Mouse (Mus musculus) hindbrain, embryonic 11.5 days (tissue): ENCODE results near the gene Thegl. TPM values are rescaled to one million over a fixed set of nuclear protein-coding genes. Genes with fewer than 3 reads are reported as not detected.

Source experiments
- ATAC-seq: fragments of 200-750 bp; cut with Nextera tagmentation; 2 replicates; pipeline ENCODE4 v1.8.0; 2017; ENCODE audit warnings: mild to moderate bottlenecking, moderate TSS enrichment, moderate library complexity; ENCODE audit not compliant: low FRiP score
- DNase-seq: peaks from one replicate; pipeline ENCODE4 v3.0.0-alpha.2; 2015; ENCODE audit warnings: low spot score
- H3K27ac ChIP-seq: fragments of 300-500 bp; sonication (generic); 2 replicates; pipeline ENCODE4 v1.5.1; 2014; ENCODE audit warnings: mild to moderate bottlenecking, low read depth, low read length
- H3K27me3 ChIP-seq: fragments of 300-500 bp; sonication (generic); 2 replicates; pipeline ENCODE4 v1.6.1; 2014; ENCODE audit warnings: mild to moderate bottlenecking, low read length, moderate library complexity, mixed read lengths; ENCODE audit not compliant: control insufficient read depth, insufficient read depth
- H3K36me3 ChIP-seq: fragments of 300-500 bp; sonication (generic); 2 replicates; pipeline ENCODE4 v1.6.1; 2014; ENCODE audit warnings: mild to moderate bottlenecking, low read length, moderate library complexity, mixed read lengths; ENCODE audit not compliant: control insufficient read depth, insufficient read depth
- H3K4me1 ChIP-seq: fragments of 300-500 bp; sonication (generic); replicated peaks from 2 replicates; pipeline ENCODE4 v1.6.1; 2014; ENCODE audit warnings: low read length, mixed read lengths; ENCODE audit not compliant: control insufficient read depth, insufficient read depth
- H3K4me2 ChIP-seq: fragments of 300-500 bp; sonication (generic); replicated peaks from 2 replicates; pipeline ENCODE4 v1.6.1; 2014; ENCODE audit warnings: mild to moderate bottlenecking, low read depth, low read length
- H3K4me3 ChIP-seq: fragments of 300-500 bp; sonication (generic); 2 replicates; pipeline ENCODE4 v1.5.1; 2014; ENCODE audit warnings: low read depth, low read length
- H3K9ac ChIP-seq: fragments of 300-500 bp; sonication (generic); 2 replicates; pipeline ENCODE4 v1.6.1; 2014; ENCODE audit warnings: low read depth, low read length
- H3K9me3 ChIP-seq: fragments of 300-500 bp; sonication (generic); 2 replicates; pipeline ENCODE4 v1.6.1; 2016; ENCODE audit warnings: low read length; ENCODE audit not compliant: control insufficient read depth
- WGBS: fragments of 180-500 bp; shearing (Covaris S2); extraction: QIAGEN DNeasy Blood & Tissue Kit; methylation state at CpG from one replicate; pipeline ENCODE4 v1.1.7; 2014; 5-methylcytosine and 5-hydroxymethylcytosine counted together
- polyA plus RNA-seq: library from polyadenylated mRNA; unstranded; fragments of >200 nt; fragmentation: Nextera tagmentation; extraction: Ambion mirVana; gene quantifications from 2 replicates; pipeline ENCODE4 v1.2.1, GENCODE M21; 2014

The Thegl gene
- polyA plus RNA-seq, 1 experiment from 2014 or later, result not detected

DNA sequence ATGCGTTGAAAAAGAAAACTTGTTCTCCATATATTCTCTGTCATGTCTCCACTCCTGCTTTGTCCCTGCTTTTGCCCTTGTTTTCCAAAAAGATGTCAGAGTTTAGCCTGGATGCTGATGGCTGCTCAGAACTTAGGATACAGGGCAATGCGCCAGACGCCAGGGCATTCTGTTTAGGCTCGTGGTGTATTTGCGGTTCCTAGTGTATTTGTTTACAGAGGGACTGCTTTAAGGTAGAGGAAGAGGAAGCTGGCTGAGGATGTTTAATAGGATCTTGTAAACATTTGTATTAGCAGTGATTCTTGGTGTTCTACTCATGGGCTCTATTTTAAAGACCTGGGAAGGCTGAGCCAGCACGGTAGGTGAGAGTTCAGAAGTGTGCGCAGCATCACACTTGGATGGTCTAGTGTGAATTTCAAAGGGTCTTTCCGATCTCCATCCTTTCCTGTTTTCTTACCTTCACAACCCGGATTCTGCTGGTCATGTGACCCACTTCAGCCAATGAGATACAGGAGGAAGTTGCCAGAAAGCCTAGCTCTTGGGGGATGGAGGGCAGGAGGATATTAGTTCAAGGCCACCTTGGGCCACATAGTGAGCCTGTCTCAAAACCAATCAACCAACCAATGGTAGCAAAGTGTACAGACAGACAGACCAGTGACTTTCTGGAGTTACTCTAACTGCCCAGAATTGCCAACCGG is 70.1 kb downstream of the Thegl start:
- Histone ChIP-seq H3K9me3 (no peaks in the 10 kb centered on the region), H3K4me1 (no peaks in the 10 kb centered on the region), H3K4me2 (no peak overlapping the region), H3K27ac (no peak overlapping the region), H3K4me3 (no peak overlapping the region), H3K27me3 (no peaks in the 10 kb centered on the region), H3K36me3 (no peaks in the 10 kb centered on the region), H3K9ac (no peak overlapping the region)
- ATAC-seq, result no peak
- DNase-seq, result no peak
- 88% methylated on average over 10 of the region's 10 CpGs for WGBS

GRCm38 (mm10) chr5:77086541-77086940 is 70.7 kb downstream of the Thegl start:
- no peak overlapping the region for H3K9ac ChIP-seq
- no peak overlapping the region for H3K27ac ChIP-seq
- H3K9me3 ChIP-seq, result no peaks in the 10 kb centered on the region
- H3K4me3 ChIP-seq, result no peak overlapping the region
- no peaks in the 10 kb centered on the region for H3K36me3 ChIP-seq
- H3K4me2 ChIP-seq, result no peak overlapping the region
- 93% methylated on average over 7 of the region's 7 CpGs for WGBS
- no peaks in the 10 kb centered on the region for H3K27me3 ChIP-seq
- no peak for DNase-seq
- H3K4me1 ChIP-seq, result no peaks in the 10 kb centered on the region
- no peak for ATAC-seq

DNA sequence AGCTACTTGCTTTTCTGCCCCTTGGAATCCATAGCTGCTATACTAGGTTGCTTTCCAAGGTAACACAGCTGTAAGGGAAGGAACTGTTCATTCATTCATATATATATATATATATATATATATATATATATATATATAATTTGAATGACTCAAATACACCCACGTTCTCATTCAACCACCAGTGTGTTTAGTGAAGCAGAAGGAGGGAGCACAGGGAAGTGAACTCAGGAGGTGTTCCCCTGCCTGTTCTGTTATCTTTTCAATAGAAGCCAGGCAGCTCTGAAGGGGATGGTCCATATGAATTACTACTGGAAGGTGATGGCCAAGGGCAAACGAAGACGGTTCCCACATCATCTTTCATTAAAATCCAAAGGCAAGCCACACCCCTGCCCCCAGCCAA is 71.3 kb downstream of the Thegl start:
- no peak for DNase-seq
- 92% methylated on average over 3 of the region's 3 CpGs for WGBS

DNA sequence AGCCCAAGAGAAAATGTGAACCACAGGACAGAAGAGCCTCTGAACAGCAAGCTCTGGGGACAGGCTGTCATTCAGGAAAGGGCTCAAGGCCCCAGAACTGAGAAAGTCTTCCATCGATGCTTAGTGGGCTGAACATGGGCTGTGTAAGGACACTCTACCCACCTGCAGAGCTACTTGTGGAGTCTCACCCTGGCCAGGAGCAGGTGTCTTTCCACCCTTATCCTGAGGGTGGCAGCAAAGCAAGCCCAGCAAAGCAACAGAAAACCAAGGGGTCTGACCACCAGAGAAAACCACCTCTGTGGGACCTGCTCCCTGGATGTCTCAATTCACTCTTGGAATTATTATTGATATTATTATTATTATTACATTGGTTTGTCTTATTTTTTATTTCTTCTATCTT is 73.5 kb downstream of the Thegl start:
- peaks cover 5% of the 10 kb centered on the region; the same call in 1 of the 2 replicates for H3K27me3 ChIP-seq
- no peak overlapping the region for H3K27ac ChIP-seq
- no peaks in the 10 kb centered on the region for H3K9me3 ChIP-seq
- H3K4me3 ChIP-seq, result no peak overlapping the region
- ATAC-seq, result no peak
- H3K9ac ChIP-seq, result no peak overlapping the region
- H3K4me1 ChIP-seq, result no peaks in the 10 kb centered on the region
- no peak overlapping the region for H3K4me2 ChIP-seq
- H3K36me3 ChIP-seq, result no peaks in the 10 kb centered on the region
- 71% methylated on average over 1 of the region's 1 CpGs for WGBS
- DNase-seq, result peak; percentile 72

More for the DNA sequence above, 71.3 kb downstream of the Thegl start:
- H3K4me2 ChIP-seq, result no peak overlapping the region
- H3K4me3 ChIP-seq, result no peak overlapping the region
- no peaks in the 10 kb centered on the region for H3K27me3 ChIP-seq
- no peak overlapping the region for H3K9ac ChIP-seq
- no peaks in the 10 kb centered on the region for H3K36me3 ChIP-seq
- ATAC-seq, result no peak
- H3K9me3 ChIP-seq, result no peaks in the 10 kb centered on the region
- H3K4me1 ChIP-seq, result no peaks in the 10 kb centered on the region
- no peak overlapping the region for H3K27ac ChIP-seq

- H3K4me1 ChIP-seq, result no peaks in the 10 kb centered on the region
- 65% methylated on average over 8 of the region's 8 CpGs for WGBS
- H3K27me3 ChIP-seq, result peaks cover 5% of the 10 kb centered on the region; the same call in 1 of the 2 replicates
- ATAC-seq (no peak), DNase-seq (no peak)
- H3K4me2 ChIP-seq, result no peak overlapping the region
- H3K36me3 ChIP-seq, result no peaks in the 10 kb centered on the region
- no peaks in the 10 kb centered on the region for H3K9me3 ChIP-seq
- no peak overlapping the region for H3K27ac ChIP-seq
- H3K9ac ChIP-seq, result no peak overlapping the region
- H3K4me3 ChIP-seq, result no peak overlapping the region
These were observed 74.1 kb downstream of the Thegl start for GRCm38 (mm10) chr5:77089901-77090300.

DNA sequence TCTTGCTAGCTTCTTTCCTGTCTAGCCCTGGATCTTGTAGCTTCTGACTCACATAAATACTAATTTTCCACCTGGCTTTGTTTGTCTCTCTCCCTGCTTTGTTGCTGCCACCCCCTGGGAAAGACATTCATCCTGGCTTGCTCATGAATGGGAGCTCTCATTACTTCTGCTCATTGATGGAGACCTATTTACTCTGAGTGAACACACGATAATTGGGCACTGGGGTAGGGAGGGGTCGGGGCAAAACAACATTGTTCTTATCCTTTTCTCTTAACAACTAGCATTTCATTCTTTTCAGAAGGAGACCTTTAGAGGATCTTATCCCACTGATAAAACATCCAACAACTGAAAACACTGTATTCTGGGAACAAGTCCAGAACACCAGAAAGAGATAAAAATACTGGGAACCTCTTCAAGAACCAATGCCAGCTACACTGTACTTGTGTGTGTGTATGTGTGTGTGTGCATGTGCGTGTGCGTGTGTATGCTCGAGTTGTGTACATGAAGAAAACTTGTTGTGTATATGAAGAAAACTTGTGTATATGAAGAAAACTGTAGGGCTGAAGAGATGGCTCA is 74.8 kb downstream of the Thegl start:
- H3K4me3 ChIP-seq, result no peak overlapping the region
- DNase-seq, result no peak
- H3K27ac ChIP-seq, result no peak overlapping the region
- WGBS, result 65% methylated on average over 5 of the region's 5 CpGs
- H3K9me3 ChIP-seq, result no peaks in the 10 kb centered on the region
- H3K36me3 ChIP-seq, result no peaks in the 10 kb centered on the region
- H3K27me3 ChIP-seq, result peaks cover 5% of the 10 kb centered on the region; the same call in 1 of the 2 replicates
- H3K4me1 ChIP-seq, result peaks cover 3% of the 10 kb centered on the region; the same call in 1 of the 2 replicates
- no peak overlapping the region for H3K9ac ChIP-seq
- no peak overlapping the region for H3K4me2 ChIP-seq
- no peak for ATAC-seq

DNA sequence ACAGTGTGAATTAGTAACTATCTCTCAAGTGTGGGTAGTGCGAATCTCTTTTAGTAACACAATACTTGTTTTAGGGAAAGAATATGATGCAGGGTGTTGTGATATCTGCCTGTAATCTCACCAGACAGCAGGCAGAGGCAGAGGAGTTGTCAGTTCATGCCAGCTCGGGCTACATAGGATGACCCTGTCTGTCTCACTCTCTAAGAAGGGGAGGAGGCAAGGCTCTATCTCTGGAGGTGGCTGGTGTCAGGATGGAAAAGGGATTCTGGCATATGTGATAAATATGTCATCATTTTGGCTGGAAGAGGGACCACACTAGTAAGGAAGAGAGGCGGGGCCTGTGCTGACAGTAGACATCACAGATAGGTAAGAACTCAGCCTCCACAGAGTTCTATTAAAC is 76.1 kb downstream of the Thegl start:
- WGBS, result 85% methylated on average over 3 of the region's 3 CpGs
- Histone ChIP-seq H3K27me3 (peaks cover 5% of the 10 kb centered on the region; the same call in 1 of the 2 replicates), H3K4me1 (peaks cover 3% of the 10 kb centered on the region; the same call in 1 of the 2 replicates), H3K9me3 (no peaks in the 10 kb centered on the region), H3K4me3 (no peak overlapping the region), H3K36me3 (no peaks in the 10 kb centered on the region), H3K9ac (no peak overlapping the region), H3K4me2 (no peak overlapping the region), H3K27ac (no peak overlapping the region)
- ATAC-seq (no peak), DNase-seq (no peak)

DNA sequence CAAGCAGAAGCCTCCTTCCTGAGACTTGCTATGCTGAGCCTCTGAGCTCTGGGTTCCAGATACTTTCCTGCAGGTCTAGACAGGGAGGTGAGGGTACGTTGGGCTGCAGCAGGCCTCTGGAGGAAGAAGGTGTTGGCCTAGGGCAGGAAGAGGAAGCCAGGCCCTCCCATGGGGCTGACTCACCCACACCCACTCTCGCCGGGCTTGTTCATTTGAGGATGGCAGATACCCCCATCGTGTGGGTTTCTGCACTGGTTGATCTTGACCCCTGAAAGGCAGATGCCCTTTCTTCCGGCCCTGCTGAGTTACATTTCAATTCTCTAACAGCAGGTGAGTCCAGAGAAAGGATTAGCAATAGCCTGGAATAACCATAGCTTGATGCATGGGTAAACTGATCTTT is 76.7 kb downstream of the Thegl start:
- Histone ChIP-seq H3K27ac (no peak overlapping the region), H3K4me2 (no peak overlapping the region)
- WGBS, result 75% methylated on average over 5 of the region's 5 CpGs

DNA sequence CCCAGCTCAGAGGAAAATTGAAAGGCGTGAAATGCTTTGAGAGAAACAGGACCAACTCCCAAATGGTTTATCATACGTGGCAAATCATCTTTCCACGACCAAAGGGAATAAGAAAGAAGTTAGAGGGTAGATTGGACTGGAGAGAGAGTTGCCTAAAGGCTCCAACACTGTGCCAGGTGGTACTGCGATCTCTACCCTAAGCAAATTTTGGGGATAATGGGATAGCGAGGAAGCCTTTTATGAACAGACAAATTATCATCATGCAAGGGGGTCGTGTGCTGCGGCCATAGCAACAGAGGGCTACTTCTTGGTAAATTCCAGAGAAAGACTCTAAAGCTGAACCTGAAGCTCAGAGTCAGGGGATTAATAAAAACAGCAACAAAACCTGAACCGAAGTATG is 78.1 kb downstream of the Thegl start:
- Histone ChIP-seq H3K36me3 (no peaks in the 10 kb centered on the region), H3K9me3 (no peaks in the 10 kb centered on the region), H3K27me3 (peaks cover 5% of the 10 kb centered on the region; the same call in 1 of the 2 replicates), H3K4me1 (peaks cover 3% of the 10 kb centered on the region; the same call in 1 of the 2 replicates), H3K4me2 (peak overlapping the region; percentile 97), H3K27ac (no peak overlapping the region), H3K4me3 (peak overlapping the region; percentile 53; the same call in 1 of the 2 replicates), H3K9ac (no peak overlapping the region)
- DNase-seq (peak; percentile 23), ATAC-seq (no peak)
- WGBS, result 42% methylated on average over 8 of the region's 8 CpGs

More for the DNA sequence above, 76.7 kb downstream of the Thegl start:
- no peak for DNase-seq
- Histone ChIP-seq H3K9me3 (no peaks in the 10 kb centered on the region), H3K27me3 (peaks cover 5% of the 10 kb centered on the region; the same call in 1 of the 2 replicates), H3K4me3 (no peak overlapping the region), H3K9ac (no peak overlapping the region), H3K36me3 (no peaks in the 10 kb centered on the region), H3K4me1 (peaks cover 3% of the 10 kb centered on the region; the same call in 1 of the 2 replicates)
- ATAC-seq, result no peak
